In genomic region chr12:102387219-102387917, GRCm38 (mm10) we compare ENCODE assay signal across 9 mouse cellular contexts. TPM values are rescaled to one million over a fixed set of nuclear protein-coding genes. Genes with fewer than 3 reads are reported as not detected.
DNase-seq lines count a peak whose midpoint lies in the region; ATAC-seq and TF ChIP-seq lines count a peak whose summit lies in the region.
"Had no signal": no experiment of that assay in that cellular context is flagged by ENCODE, and none has a peak within 500 bp of the region (broad histone marks: within the 10 kb centered on the region; RNA-seq: fewer than 3 reads in every experiment).

No protein-coding gene starts in this region.

- H3K27me3 ChIP-seq in embryonic facial prominence, embryonic 13.5 days, result no peaks in the 10 kb centered on the region
- no peaks in the 10 kb centered on the region for H3K27me3 ChIP-seq in kidney, embryonic 14.5 days (ENCODE audit: control insufficient read depth, insufficient read depth, low read length)
- no peaks in the 10 kb centered on the region for H3K27me3 ChIP-seq in limb, embryonic 14.5 days (ENCODE audit: control insufficient read depth, insufficient read depth, low read length)
- H3K27me3 ChIP-seq: Patski had no signal

- TF ChIP-seq POLR2A in limb, embryonic 14.5 days (IDR thresholded peaks at IDR 0.05; ENCODE audit: borderline replicate concordance, extremely low read depth, insufficient read depth, insufficient read length), result no peak

- H3K4me2 ChIP-seq in embryonic facial prominence, embryonic 13.5 days, result no peak overlapping the region
- H3K4me2 ChIP-seq in kidney, embryonic 14.5 days (replicated peaks; ENCODE audit: low read depth, low read length), result no peak overlapping the region
- H3K4me2 ChIP-seq in limb, embryonic 14.5 days (replicated peaks; ENCODE audit: low read depth, low read length, severe bottlenecking), result no peak overlapping the region

- 54% methylated on average over 16 of the region's 16 CpGs for WGBS in embryonic facial prominence, embryonic 13.5 days
- 52% methylated on average over 16 of the region's 16 CpGs for WGBS in kidney, embryonic 14.5 days
- 48% methylated on average over 16 of the region's 16 CpGs for WGBS in limb, embryonic 14.5 days

- no peaks in the 10 kb centered on the region for H3K9me3 ChIP-seq in embryonic facial prominence, embryonic 13.5 days
- no peaks in the 10 kb centered on the region for H3K9me3 ChIP-seq in kidney, embryonic 14.5 days (ENCODE audit: control insufficient read depth, low read length)
- no peaks in the 10 kb centered on the region for H3K9me3 ChIP-seq in limb, embryonic 14.5 days (ENCODE audit: control insufficient read depth, low read length)

- no peaks in the 10 kb centered on the region for H3K36me3 ChIP-seq in embryonic facial prominence, embryonic 13.5 days
- H3K36me3 ChIP-seq in kidney, embryonic 14.5 days (ENCODE audit: control insufficient read depth, insufficient read depth, low read length), result peaks cover 28% of the 10 kb centered on the region; the same call in 1 of the 2 replicates
- peaks cover 10% of the 10 kb centered on the region for H3K36me3 ChIP-seq in limb, embryonic 14.5 days (ENCODE audit: control insufficient read depth, insufficient read depth, low read length)

- peak; percentile 28; the same call in 1 of the 2 replicates for ATAC-seq in embryonic facial prominence, embryonic 13.5 days (ENCODE audit: insufficient number of reproducible peaks, insufficient read depth, low FRiP score, low TSS enrichment, low read depth)
- peak; percentile 83 for ATAC-seq in kidney, embryonic 14.5 days (ENCODE audit: low FRiP score, low TSS enrichment)
- ATAC-seq in limb, embryonic 14.5 days (ENCODE audit: low FRiP score, low read depth), result peak; percentile 68; the same call in 1 of the 2 replicates
- ATAC-seq: Patski had no signal

- no peak overlapping the region for H3K4me3 ChIP-seq in embryonic facial prominence, embryonic 13.5 days
- H3K4me3 ChIP-seq in kidney, embryonic 14.5 days (ENCODE audit: low read length), result no peak overlapping the region
- H3K4me3 ChIP-seq in limb, embryonic 14.5 days (replicated peaks; ENCODE audit: low read length), result no peak overlapping the region

- DNase-seq in 416B (ENCODE audit: low read depth), result peak; percentile 78
- DNase-seq in adrenal gland, postnatal 36 days, result peak; percentile 84 to 89
- peak; percentile 81 for DNase-seq in heart, adult 8-10 months (ENCODE audit: low spot score)
- peak; percentile 84 for DNase-seq in limb, embryonic 14.5 days (ENCODE audit: low spot score)
- peak; percentile 40 to 71 for DNase-seq in monocyte, adult 2 months (ENCODE audit: low read depth in 1 of 2, low spot score in 2 of 2)
- peak; percentile 67 to 79 for DNase-seq in spleen, postnatal 14 days (ENCODE audit: low spot score in 2 of 2)

- H3K27ac ChIP-seq in embryonic facial prominence, embryonic 13.5 days, result no peak overlapping the region
- no peak overlapping the region for H3K27ac ChIP-seq in kidney, embryonic 14.5 days (ENCODE audit: low read depth, low read length)
- no peak overlapping the region for H3K27ac ChIP-seq in limb, embryonic 14.5 days (replicated peaks; ENCODE audit: low read depth, low read length)

- no peak overlapping the region for H3K9ac ChIP-seq in embryonic facial prominence, embryonic 13.5 days
- no peak overlapping the region for H3K9ac ChIP-seq in kidney, embryonic 14.5 days (ENCODE audit: low read depth, low read length)
- no peak overlapping the region for H3K9ac ChIP-seq in limb, embryonic 14.5 days (ENCODE audit: low read depth, low read length, severe bottlenecking)

- H3K4me1 ChIP-seq in embryonic facial prominence, embryonic 13.5 days, result no peaks in the 10 kb centered on the region
- no peaks in the 10 kb centered on the region for H3K4me1 ChIP-seq in kidney, embryonic 14.5 days (ENCODE audit: control insufficient read depth, insufficient read depth, low read length)
- no peaks in the 10 kb centered on the region for H3K4me1 ChIP-seq in limb, embryonic 14.5 days (ENCODE audit: control insufficient read depth, insufficient read depth, low read length)

RNA-seq across cellular contexts. Expression of gene Lgmn, which starts 52.2 kb away (rescaled TPM):
- total RNA-seq in adrenal gland, postnatal 36 days (2021), result 100 to 1,000 TPM in 1 of 2 experiments, 10 to 100 TPM in 1; 92.0 to 125 TPM
- 76.9 and 81.4 TPM in 2 replicates for polyA plus RNA-seq in embryonic facial prominence, embryonic 13.5 days (2015; fragmentation: Nextera tagmentation; extraction: Ambion mirVana)
- total RNA-seq in heart, adult 8-10 months (2022), result 10 to 100 TPM; 53.7 to 64.8 (median 60.5) TPM
- 79.0 and 95.4 TPM in 2 replicates for polyA plus RNA-seq in kidney, embryonic 14.5 days (2014; fragmentation: Nextera tagmentation; extraction: Ambion mirVana)
- 78.7 and 88.4 TPM in 2 replicates for polyA plus RNA-seq in limb, embryonic 14.5 days (2012; rRNA removed)
- 105 and 106 TPM in 2 replicates for polyA plus RNA-seq in limb, embryonic 14.5 days (2014; fragmentation: Nextera tagmentation; extraction: Ambion mirVana)

Comparison
In these comparisons a context has a peak if more than half of its experiments do, and no peak if none do; other contexts are left out.
1. ATAC-seq: peak in every context shown above with its lines; median percentile 83 in kidney, embryonic 14.5 days; 68 in limb, embryonic 14.5 days; 28 in embryonic facial prominence, embryonic 13.5 days.